Mouse (Mus musculus): ENCODE measurements at regions not wholly inside any gene's neighbourhood (a gene's known extent, or its start where the extent isn't known, plus 50 kb on each side); places are given as distances from the start of the nearest gene placed in this dataset.

DNA sequence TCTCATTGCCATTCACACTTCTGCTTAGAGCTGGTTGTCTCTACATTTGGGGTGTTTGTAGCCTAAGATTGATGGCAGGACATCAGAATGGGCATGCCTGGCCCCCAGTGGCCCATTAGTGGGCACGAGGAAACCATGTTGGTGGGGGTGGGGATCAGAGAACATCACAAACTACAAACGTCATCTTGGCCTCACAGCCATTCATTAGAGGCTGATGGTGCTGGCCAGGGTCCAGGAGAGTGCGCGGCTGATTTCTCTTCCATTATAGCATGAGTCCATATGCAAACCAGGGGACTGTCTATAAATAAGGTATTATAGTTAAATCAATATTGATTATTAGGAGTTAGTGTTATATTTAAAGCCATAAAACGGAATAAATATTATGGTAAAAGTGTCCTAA, 67.9 kb downstream of the 3100002H09Rik start:
- peak; percentile 47 to 49 for DNase-seq

DNA sequence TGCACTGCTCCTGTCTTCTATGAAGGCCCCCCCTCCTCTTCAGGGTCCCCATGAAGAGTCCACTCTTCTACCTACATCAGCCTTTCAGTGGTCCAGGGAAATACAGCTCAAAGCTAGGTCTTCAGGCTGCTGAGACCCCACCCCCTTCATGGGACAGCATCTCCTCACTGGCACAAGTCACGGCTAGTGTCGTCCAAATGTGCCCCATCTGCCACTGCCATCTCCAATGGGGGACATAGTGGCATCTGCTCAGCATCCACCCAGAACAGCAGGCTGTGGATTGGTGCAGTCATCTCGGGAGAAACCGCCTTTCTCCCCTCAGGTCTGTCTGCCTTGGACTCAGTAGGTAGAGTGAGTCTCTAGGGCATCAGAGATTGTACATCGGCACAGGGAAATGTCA, 72.1 kb downstream of the 3100002H09Rik start:
- DNase-seq, result peak; percentile 52 to 72

DNA sequence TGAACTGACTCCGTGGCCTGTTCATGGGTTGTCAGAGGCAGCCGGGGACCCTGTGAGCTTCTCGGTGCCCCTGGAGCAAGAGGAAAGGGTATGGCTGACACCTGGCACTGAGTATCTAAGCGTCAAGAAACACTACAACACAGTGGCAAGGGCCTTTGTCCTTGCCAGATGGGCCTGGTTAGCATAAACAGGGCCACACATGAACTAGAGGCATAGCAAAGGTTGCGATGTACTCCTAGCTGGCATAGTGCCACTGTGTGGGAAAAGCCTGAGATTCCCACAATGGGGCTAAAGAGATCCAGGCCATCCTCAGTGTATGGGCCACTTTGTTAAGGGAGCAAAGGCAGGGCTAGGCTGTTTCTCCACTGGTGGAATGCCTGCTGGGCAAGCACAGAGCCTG, 72.9 kb downstream of the 3100002H09Rik start:
- peak; percentile 15 to 28 for DNase-seq

DNA sequence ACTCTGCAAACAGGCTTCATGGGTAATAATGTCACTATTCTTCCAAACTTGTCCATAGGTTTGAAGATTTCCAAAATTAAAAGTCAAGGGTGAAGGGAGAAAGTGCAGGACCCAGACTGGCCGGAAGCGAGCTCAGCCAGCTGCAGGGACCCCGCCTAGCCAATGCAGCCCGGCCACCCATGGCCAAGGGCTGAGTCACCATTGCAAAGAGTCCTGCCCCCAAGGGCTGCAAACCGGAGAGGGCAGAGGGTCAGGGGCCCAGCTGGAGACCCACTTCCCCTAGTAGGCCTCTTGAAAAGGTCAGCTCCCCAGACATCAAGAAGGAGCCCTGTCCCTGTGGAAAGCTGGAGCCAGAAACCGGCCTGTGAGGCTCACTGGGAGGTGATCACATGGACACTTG, 77.0 kb downstream of the 3100002H09Rik start:
- DNase-seq, result no peak

DNA sequence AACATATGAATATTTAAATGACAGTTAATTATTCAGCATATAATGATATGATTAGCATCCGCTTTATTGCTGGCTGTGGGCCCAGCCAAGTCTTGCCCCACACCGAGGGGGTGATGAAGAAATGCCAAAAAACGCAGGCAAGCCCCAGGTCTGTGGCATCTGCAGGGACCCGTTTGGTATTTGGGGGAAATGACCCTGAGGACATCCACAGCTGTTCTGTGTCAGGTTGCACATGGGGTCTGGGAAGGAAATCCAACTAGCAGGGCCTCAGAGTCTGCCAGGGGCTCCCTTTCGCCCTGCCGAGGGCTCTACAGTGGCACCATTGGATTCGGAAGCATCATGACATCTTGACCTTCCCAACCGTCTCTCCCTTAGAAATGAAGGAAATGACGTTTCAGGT, 80.0 kb downstream of the 3100002H09Rik start:
- DNase-seq, result no peak

DNA sequence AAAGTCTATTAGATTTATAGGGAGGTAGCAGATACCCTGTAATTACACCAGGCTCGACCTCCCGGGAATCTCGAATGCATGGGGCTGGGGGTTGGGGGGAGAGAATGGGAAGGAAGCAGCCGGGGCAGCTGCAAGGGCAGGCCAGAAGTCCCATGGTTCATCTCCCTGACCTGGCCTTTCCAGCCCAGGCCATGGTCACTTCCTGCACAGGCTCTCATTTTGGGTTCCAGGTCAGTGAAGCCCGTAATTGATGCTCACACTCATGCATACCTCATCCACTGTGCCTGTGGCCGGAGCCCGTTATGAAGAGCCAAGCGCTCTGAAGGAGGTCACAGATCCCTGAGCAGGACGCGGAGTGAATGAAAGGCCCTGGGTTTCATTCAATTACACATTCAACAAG, 83.8 kb downstream of the 3100002H09Rik start:
- no peak for DNase-seq

DNA sequence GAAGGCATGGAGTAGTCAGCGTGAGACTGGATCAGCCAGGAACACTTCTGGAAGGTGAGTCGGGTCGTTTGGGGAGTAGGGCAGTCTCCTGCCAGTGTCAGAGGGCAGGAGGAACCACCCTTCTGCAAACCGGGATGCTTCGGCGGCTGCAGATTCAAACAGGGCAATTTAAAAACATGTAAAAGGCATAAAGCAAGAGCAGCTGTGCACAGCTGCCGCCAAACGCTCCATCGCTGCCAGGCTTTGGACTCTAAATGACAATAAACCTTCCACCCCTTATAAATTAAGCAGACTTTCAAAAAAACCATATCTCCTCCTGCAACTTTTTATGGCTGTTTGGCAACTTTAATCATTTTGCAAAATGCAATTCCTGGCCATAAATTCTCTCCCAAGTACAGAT, 84.2 kb downstream of the 3100002H09Rik start:
- no peak for DNase-seq

DNA sequence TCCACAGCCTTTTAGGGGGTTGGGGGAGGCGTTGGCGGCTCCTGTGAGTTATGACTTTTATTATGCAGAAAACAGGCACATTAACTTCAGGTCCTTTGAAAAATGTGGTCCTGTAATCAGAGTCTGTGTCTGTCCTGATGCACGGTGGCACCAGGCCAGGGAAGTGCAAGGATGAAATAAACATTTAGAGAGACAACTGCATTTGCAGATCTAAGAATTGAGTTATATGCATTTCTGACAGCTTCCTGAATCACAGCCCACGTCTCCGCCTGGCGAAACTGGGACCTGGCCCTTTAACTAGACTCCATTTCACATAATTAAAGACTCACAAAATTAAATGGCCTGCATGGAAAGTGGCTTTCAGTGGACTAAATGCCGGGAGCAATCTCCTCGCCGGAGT, 90.3 kb downstream of the 3100002H09Rik start:
- DNase-seq, result no peak

DNA sequence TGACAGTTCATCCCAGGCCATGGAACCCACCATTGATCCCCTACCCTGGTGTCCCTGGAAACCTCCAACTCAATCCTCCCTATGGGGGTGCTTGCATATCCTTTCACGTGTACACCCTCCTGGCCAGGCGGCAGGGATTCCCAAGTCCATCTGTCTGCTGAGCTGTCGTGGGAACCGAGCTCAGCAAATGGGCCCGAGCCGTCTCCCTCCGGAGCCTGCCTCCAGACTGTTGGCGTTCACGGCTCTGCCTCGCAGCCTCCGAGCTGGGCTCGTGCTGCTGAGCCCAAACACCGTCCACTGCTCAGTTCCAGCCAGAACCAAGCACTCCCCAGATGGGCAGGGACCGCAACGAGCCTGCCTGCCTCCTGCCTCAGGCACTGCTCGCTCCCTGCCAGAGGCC, 98.8 kb downstream of the 3100002H09Rik start:
- DNase-seq, result peak; percentile 44 to 57

DNA sequence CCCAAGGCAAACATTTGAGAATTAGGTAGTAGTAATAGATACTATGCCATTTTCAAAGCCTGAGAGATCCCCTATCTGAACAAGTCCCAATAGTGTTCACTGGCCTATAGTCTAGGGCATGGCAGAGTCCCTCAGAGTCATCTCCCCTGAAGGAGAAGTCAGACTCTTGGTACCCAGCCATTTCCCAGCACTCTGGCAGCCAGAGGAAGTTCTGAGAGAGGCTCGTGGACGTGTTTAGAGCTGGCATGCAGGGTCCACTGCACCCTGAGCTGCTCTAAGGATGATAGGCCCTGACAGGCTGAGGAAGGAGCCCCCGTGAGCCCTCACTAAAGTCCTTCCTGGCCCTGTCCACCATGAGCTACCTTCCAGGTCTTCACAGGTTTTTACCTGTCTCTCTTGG, 99.8 kb downstream of the 3100002H09Rik start:
- DNase-seq, result peak; percentile 52 to 53

DNA sequence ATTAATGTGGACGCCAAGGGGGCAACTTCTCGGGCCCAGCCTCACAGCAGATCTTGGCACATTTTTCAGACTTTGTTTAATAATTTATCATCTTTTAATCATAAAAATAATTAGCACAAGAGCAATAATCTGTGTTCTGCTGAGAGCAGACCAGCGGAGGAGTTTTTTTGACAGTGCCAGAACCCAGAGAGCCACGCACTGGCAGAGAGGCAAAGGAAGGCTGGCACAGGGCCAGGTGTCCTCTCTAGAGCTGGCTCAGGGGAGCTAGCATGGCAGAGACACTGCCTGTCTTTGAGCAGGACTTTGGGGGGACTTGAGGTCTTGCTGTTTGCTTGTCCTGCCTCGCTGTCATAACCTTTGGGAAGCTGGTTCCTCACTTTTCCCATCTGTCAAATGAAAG, 100.9 kb downstream of the 3100002H09Rik start:
- peak; percentile 96 for DNase-seq

DNA sequence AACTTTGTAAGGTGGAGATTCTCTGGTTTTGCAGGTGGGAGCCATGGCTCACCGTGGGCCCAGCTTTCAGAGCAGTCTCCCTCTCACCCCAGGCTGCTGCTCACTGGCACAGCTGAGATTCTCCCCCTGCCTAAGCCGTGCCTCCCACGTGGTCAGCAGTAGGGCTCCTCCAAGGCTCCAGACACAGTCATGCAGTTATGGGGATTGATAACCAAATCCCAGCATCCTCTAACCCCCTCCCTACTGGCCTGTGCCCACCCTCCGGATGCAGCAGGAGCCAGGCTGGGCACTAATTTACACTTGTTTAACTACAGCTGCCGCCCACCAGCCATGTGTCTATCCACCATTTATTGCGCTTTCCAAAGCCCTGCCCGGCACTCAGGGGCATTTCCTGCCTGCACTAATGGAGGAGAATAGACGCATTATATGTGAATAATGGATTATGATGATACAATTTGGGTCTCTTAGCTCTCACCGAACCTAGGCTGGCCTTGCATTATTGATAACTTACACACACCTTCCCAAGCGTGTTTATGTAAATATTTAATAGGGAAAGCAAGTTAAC, 104.4 kb downstream of the 3100002H09Rik start:
- peak in 1 of 2 experiments; percentile 22 for DNase-seq

DNA sequence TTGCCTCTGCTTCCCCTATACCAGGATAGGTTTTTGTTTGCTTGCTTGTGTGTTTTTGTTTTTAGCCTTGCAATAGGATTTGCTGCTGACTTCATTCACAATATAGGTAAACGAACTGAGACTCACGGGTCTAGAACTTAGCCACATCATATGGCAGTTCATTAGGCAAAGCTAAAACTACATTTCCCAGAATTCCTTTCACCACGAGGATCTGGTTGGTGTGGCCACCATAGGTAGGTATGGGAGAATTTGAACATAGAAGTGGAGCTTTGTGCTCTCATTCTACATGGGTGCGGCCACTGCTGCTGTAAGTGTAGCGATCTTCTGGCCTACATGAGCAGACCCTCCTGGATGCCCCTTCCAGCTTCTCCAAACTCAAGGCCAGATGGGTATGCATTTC, 108.8 kb downstream of the 3100002H09Rik start:
- no peak for DNase-seq

DNA sequence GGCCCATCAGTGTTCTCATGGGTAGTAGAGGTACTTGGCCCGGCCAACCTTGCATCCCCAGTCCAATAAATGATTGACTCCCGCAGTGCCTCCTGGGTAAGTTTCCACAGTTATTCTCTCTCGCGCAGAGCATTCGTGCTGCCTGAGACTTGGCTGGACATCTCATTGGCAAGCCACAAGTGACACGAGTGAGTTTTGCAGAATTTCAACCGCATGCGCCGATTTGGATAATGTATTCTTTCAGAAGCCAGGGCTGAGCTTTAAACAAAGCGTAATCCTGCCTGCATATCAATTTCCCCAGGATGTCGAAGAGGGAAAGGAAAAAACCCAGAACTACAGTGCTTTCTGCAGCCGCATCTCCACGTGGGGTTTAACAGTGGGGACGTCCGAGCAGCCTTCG, 112.6 kb downstream of the 3100002H09Rik start:
- DNase-seq, result peak in 1 of 2 experiments; percentile 29

DNA sequence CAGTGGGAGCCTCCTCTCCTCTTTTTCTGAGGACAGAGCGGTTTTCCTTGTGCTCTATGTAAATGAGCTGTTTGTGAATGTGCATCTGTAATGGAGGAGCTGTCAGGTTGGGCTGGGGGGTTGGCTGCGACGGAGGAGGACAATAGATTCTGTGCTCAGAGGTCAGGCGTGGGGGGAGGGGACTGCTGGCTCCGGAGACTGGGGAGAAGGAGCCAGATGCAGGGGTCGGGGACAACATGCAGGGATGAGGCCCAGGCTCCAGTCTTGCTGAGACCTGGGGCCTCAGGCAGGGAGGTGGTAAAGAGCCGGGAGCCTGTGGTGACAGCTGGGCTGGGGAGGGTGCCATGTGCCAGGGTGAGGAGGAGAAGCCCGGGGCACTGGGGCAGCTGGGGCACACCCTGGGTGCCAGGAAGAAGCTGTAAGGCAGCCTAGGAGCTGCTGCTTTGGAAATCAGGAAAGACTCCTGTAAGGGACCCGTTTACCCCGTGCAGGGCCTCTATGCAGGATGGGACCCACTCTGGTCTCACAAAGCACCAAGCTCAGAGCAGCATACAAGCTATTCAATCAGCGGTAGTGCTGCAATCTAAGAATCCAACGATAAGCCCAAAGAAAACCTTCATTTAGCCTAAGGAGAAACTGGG, 124.5 kb downstream of the 3100002H09Rik start:
- peak; percentile 38 to 68 for DNase-seq

DNA sequence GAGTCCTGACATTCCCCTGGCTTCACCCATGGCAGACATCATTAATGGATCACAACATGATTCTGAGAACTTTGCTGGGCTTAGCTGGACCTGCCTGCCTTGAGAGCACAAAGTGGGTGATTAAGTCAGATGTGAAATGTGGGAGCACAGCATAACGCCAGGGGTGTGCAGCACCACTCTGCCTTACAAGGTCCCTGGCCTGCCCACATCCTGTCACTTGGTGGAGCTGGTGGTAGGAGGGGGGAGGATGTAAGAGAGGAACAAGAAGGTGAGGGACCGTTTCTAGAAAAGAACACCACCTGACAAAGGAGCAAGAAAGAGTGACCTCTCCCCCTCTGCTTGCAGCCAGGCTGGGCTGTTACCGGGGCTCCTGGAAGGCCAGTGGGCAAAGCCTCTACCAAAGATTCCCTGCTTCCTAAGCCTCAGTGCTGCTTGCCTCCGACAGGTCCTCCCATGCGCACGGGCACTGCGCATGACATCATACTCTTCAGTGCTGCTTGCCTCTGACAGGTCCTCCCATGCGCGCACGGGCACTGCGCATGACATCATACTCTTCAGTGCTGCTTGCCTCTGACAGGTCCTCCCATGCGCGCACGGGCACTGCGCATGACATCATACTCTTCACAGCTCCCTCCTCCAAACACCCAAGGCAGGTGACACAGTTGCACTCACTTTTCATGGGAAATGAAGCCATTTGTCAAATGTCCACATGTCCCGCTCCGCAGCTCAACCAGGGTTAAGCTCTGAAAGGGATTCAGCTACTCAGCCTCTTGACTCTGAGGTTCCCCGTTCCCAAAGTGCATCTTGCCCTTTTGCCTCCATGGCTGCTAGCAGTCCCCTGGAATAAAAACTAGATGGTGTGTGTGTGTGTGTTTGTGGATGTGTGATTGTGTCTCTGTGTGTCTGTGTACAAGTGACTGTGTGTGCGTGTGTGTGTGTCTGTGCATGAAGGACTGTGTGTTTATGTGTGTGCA, 125.7 kb downstream of the 3100002H09Rik start:
- DNase-seq, result no peak

DNA sequence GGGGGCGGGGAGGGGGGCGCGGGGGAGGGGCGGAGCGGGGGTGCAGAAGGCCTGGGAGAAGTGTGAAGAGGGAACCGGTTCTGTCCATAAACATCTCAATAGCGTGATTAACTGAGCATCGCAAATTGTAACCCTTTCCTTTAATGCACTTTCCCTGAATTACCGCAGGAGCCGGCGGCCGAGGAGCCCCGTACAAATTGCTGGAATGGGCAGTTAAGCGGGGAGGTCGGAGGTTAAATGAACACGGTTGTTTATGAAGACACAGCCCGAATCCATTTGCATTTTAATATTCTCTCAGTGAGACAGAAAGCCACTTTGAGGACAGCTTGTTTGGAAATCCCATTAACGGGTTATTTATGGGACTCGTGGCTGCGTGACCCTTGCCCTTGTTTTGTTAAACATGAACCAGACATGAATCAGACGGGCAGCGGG, 132.7 kb downstream of the 3100002H09Rik start:
- DNase-seq, result no peak

DNA sequence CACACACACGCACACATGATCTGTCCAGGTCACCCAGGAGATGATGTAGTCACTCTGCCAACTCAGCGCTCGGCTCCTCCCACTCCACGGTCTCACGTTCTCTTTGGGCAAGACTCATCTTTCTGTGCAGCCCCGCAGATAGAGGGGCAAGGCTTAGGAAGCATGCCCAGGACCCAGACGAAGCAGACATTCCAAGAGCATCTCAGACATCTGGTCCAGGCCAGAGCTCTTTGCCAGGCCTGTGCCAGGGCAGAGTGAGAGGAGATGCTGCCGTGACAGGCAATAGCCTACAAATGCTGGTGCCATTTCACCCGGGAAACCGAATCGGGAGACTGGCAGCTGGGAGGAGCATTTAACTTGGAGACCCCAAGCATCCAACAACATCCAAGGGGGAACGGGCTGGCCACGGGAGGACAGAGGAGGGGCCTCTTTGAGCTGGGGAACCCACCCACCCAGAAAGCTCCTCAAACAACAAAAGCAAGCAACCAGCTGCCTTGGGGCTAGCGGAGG, 133.2 kb downstream of the 3100002H09Rik start:
- DNase-seq, result peak; percentile 64 to 72

DNA sequence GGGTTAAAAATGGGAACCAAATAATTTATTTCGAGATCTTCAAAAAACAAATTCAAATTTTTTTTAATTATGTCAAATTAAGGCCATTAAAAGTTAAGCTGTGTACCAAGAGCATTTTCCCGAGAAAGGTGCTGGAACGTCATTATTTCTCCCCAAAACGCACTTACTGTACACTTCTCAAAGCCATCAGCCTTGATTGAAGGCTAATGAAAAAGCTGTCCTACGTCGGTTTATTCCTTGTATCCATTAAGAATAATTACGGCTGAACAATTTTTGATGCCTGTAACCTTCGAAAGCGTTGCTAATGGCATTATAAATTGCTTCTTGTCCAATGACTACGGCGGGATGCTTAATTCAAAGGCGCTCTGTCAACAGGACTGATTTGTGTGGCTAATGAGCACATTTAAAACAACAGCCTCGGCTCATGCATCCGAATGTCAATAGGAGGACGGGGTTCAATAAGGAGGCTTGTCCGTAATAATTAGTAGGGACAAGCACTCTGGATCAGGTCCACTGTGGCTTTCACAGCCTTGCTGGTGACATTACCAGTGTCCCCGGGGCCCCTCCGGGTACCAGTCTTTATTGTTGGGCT, 145.3 kb downstream of the 3100002H09Rik start:
- DNase-seq, result no peak

DNA sequence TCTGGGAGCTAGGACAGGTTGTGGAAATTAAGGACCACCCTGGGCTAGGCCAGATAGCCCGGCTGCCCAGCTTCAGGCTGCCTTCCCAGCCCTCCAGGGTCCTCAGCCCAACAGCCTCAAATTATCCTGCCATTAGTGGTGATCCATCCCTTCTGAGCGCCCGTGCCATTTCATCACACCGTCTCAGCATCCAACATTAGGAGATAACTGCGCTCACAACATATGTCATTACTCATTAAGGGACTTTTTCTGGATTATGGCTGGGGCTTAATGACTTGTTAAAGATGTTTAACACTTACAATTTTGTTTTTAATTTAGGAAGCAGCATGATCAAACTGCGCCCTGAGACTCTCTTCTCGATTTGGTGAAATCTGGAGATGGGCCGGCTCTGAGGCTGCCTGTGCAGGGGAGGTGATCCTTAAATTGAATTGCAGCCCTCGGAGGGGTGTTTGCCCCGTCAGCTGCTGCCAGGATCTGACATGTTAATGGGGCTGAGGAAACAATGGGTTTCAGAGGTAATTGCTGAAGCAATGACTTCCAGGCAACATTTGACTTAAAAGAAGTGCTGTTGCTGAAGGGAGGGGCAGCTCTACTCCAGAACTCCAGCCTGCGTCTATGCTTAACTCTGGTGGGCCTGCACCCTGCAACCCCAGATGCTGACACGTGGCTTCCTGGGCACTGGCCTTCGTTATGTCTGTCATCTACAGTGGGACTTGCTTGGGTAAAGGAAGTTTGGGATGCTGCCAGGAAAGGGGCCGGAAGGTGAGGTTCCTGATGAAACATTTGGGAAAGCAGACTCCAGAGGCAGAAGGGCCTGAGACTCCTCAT, 154.9 kb downstream of the 3100002H09Rik start:
- DNase-seq, result no peak

DNA sequence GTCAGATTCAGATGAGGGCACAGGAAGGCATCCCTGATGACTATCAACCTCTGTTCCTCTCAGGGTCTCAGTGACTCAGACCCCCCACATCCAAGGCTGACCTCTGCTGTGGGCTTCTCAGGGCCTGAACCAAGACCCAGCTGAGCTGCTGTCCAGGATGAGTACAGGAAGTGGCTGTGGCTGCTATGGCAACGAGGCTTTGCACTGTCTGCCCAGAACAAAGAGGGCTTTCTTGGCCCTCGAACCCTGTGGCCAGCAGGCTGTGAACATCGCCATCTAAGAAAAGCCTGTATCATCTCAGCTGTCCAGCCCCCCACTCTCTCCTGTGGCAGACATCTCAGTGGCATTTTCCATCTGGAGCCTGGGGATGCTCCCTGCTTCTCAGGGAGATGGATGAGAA, 159.5 kb downstream of the 3100002H09Rik start:
- DNase-seq, result peak; percentile 26 to 59

DNA sequence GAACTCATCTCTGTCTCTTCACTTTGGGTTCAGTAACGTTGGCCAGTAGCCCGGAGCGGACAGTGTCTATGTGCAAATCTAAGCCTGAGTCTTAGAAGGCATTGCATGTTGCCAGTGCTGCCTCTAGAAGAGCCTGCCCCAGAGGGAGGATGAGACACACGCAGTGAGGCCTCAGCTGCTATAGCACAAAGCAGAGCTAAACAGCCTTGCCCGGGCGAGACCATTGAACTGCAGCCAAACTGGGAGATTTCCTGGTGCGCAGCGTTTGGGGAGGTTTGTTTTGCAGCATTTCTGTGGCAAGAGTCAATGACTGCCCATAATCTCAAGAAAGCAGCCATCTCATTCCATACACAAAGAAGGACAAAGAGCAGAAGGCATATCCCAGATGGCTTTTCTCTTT, 164.0 kb downstream of the 3100002H09Rik start:
- peak; percentile 66 to 75 for DNase-seq

Measured in cerebellum, postnatal 10 days (tissue).